Mouse (Mus musculus) brain, embryonic 18.5 days (tissue): ENCODE measurements around the gene Btd.

Experiments used
- DNase-seq: peaks from one replicate; pipeline ENCODE4 v3.0.0-alpha.2; 2012; ENCODE audit warnings: low read depth, low spot score

The Btd gene

GRCm38 (mm10) chr14:31664903-31665565 lies 24.2 kb downstream of the Btd start:
- no peak for DNase-seq

GRCm38 (mm10) chr14:31665566-31665940 lies 24.7 kb downstream of the Btd start:
- DNase-seq: no peak

GRCm38 (mm10) chr14:31666931-31667705 lies 26.3 kb downstream of the Btd start:
- DNase-seq: no peak

- DNase-seq: no peak
Observed at GRCm38 (mm10) chr14:31667741-31668140, 26.9 kb downstream of the Btd start.

- no peak for DNase-seq
Observed at GRCm38 (mm10) chr14:31668326-31668725, 27.5 kb downstream of the Btd start.

GRCm38 (mm10) chr14:31669161-31669611 lies 28.4 kb downstream of the Btd start:
- DNase-seq: no peak

GRCm38 (mm10) chr14:31669642-31670490 lies 29.0 kb downstream of the Btd start:
- no peak for DNase-seq

GRCm38 (mm10) chr14:31671635-31672320 lies 30.9 kb downstream of the Btd start:
- no peak for DNase-seq

- DNase-seq: no peak
Observed at GRCm38 (mm10) chr14:31680656-31681055, 39.8 kb downstream of the Btd start.

GRCm38 (mm10) chr14:31681291-31681690 lies 40.5 kb downstream of the Btd start:
- no peak for DNase-seq

GRCm38 (mm10) chr14:31681931-31682555 lies 41.2 kb downstream of the Btd start:
- no peak for DNase-seq

- DNase-seq: no peak
Observed at GRCm38 (mm10) chr14:31683610-31684009, 42.8 kb downstream of the Btd start.

- no peak for DNase-seq
Observed at GRCm38 (mm10) chr14:31684343-31685040, 43.7 kb downstream of the Btd start.

GRCm38 (mm10) chr14:31685680-31686079 lies 44.9 kb downstream of the Btd start:
- no peak for DNase-seq

- DNase-seq: no peak
Observed at GRCm38 (mm10) chr14:31686231-31686630, 45.4 kb downstream of the Btd start.

GRCm38 (mm10) chr14:31692536-31692935 lies 51.7 kb downstream of the Btd start:
- no peak for DNase-seq

GRCm38 (mm10) chr14:31696206-31696984 lies 55.6 kb downstream of the Btd start:
- no peak for DNase-seq

GRCm38 (mm10) chr14:31696985-31697303 lies 56.1 kb downstream of the Btd start:
- no peak for DNase-seq

- DNase-seq: no peak
Observed at GRCm38 (mm10) chr14:31697346-31697745, 56.5 kb downstream of the Btd start.

GRCm38 (mm10) chr14:31697755-31698154 lies 56.9 kb downstream of the Btd start:
- no peak for DNase-seq
